Mouse (Mus musculus) adrenal gland, postnatal 36 days (tissue): Measurements from ENCODE around the gene Pdcd1lg2. TPM values are rescaled to one million over a fixed set of nuclear protein-coding genes. Genes with fewer than 3 reads are reported as not detected.

Source experiments
- DNase-seq, 2 experiments: peaks; one replicate each; pipeline ENCODE4 v3.0.0; 2021; ENCODE audit warnings: mixed read lengths in 1 of 2
- total RNA-seq, 2 experiments: library from RNA; stranded (reverse); gene quantifications; 2 replicates each; pipeline ENCODE4 v1.2.3; 2021

Pdcd1lg2 gene
- total RNA-seq, 2 experiments from 2014 or later = not detected

DNA sequence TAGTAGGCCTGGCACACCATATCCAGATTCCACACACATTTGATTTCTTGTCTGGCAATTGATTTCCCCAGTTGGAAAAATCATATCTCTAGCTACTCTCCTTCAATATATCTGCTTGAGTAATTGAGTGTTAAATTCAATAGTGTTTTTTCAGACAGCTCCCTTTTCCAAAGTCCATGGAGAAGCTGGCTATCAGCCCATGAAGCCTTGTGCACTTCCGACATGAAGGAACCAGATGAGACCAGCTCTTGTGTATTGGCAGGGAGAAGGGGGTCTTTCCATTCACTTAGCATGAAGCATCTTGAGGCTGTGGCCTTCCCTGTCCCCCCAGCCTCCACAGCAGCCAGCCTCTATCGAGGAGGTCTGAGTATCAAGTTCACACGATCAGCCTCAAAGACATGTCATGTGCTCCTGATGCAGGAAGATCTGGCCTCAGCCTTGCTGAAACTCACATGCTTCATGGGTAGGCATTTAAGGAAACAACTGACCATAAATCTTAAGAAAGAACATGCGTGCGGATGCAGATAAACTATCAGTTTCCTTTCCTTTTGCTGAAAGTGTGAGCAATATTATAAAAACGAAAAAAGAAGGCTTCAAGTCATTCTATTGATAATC is 88.2 kb downstream of the Pdcd1lg2 start:
- DNase-seq = no peak

DNA sequence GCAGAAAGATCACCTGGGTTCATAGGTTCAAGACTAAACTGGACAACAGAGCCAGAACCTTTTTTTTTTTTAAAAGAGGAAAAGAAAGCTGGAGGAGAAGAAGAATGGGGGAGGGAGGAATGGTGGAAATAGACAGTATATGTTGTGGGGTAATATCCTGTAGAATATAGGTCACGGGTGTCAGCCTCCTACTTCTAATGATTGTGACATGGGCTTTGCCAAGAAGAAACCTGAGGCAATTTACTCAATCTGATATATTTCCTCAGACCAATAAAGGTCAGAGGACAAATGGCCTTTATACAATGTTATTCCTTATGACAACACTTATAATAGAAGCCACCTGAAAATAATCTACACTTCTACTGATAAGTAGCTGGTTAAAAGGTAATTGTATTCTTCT is 89.6 kb downstream of the Pdcd1lg2 start:
- no peak for DNase-seq

DNA sequence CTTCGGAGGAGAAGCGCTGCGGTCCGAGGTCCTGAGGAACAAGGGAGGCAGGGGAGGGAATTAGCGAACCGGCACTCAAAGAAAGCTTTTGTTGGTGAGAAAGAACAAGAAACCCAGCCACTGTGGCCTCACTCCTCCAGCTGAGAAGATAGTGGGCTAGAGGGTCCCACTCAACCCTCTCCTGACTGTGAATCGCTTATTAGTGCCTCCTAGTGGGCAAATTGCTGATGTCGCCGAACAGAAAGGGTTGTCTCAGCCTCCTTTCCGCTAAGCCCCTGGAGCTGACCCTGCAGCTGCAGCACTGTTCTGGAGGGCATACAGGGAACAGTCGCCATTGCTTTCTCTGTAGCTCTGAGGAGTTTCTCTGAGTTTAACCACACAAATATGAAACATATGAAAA is 90.4 kb downstream of the Pdcd1lg2 start:
- DNase-seq = peak in 1 of 2 experiments; percentile 32

DNA sequence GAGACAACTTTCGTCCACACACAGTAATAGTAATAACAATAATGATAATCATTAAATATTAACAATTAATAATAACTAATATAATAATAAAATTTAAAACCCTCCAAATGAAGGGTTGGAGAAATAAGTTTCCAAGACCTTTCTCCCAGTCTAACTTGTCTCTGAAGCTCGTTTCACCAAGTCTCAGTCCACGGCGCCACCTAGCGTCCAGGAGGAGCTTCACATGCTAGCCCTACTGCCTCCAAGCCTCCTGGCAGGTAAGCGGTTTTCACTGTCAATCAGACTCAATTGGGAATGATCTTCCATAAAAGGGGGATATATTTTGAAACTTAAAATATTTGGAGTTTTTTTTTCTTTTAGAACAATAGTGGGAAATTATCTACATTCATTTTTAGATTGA is 90.8 kb downstream of the Pdcd1lg2 start:
- peak; percentile 87 to 90 for DNase-seq

DNA sequence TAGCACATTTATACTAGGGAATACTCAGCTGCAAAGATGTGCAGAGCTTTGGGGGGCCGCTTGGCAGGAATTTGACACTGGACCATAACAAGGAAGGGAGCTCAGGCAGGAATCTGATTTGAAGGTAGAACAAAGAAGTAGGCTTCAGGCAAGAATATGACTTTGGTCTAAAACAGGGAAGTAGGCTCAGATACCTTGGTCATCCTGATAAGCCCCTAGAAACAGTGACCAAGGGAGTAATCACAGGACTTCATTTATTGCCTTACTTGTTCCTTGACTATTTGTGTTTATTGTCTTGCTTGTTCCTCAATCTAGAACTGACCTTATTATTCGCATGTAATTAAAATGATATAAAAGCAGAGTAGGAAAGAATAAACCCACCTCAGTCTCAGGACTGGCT is 93.4 kb downstream of the Pdcd1lg2 start:
- no peak for DNase-seq

DNA sequence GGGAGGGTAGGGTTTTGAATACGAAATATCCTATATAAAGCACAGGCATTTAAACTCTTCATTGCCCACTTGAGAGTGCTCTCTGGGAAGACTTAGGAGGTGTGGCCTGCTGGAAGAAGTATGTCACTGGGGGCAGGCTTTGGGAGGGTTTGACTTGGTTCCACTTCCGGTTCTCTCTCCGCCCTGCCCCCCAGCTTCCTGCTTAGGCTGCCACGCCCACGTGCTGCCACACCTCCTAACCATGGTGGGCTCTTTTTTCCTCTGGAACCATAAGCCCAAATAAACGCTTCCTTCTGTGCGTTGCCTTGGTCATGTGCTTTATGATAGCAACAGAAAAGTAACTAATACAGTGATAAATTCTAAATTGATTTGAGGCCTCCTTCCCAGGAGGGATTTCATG is 94.9 kb downstream of the Pdcd1lg2 start:
- DNase-seq = no peak

DNA sequence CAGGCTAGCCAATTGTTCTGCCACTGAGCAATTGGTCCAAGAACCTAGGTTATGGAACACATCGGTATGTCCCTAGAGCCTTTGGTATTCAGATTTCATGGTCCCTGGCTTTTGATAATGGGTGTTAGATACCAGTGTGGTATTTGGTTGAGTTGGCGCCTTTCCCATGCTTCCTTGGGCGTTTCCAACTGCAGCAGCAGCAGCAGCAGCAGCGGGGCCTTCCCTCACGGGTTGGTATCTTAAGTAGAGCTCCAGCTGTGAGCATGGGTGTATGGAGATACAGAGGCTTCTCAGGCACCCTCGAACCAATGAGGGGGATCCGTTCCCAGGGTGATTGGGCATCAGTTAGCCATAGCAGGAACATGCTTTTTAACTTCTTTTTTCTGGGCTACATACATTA is 97.5 kb downstream of the Pdcd1lg2 start:
- DNase-seq = no peak

DNA sequence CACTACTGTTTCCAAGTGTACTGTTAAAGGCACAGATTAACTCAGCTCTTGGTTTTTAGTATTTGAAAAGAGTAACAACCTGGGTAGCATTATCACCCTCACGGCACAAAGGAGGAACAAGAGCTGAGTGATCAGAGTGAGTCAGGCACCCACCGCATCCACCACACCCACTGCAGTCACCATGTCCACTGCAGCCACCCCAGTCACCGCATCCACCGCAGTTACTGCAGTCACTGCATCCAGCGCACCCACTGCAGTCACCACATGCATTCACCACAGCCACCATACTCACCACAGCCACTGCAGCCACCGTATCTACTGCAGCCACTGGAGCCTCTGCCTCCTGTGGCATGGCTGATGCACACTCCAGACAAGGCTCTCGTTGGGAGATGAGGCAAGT is 99.1 kb downstream of the Pdcd1lg2 start:
- DNase-seq = no peak

DNA sequence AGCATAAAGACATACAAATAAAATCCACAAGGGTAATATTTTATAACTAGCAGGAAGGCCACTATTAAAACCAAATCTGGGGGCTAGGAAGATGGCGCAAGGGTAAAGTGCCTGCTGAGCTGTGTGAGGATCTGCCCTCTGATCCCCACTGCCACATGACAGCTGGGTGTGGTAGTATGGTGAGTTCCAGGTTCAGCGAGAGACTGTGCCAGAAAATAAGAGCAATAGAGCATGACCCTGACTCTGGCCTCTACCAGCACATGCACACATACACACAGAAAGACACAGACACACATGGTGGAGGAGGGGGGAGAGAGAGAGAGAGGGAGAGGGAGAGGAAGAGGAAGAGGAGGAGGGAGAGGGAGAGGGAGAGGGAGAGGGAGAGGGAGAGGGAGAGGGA is 101.1 kb downstream of the Pdcd1lg2 start:
- DNase-seq = no peak

DNA sequence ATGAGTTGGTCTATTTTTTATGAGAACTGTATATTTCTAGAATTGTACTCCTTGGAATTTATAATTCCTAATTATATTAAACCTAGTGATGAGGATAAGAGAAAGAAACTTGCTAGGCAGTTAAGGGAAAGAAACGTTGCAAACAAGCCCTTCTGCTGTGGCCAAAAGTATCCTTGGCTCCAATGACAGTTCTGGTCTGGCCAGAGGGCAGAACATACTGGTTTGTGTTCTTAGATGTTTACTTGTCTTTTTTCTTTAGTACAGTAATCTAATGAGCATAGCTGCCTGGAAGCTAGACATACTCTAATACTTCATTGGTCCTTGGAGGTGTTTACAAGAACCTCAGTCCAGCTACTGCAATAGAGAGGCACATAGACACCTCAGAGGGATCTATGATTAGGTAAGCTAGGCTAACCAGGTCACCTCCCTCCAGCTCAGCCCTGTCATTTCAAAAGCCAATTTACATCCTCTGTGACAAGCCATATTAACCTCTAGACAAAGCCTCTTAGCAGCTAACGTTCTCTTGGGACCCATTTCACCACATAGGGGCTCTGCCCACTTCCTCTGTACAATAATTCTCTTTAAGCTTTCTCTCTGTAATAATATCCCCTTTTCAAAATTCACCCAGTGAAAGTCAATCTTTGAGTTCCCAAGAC is 102.5 kb downstream of the Pdcd1lg2 start:
- DNase-seq = no peak

DNA sequence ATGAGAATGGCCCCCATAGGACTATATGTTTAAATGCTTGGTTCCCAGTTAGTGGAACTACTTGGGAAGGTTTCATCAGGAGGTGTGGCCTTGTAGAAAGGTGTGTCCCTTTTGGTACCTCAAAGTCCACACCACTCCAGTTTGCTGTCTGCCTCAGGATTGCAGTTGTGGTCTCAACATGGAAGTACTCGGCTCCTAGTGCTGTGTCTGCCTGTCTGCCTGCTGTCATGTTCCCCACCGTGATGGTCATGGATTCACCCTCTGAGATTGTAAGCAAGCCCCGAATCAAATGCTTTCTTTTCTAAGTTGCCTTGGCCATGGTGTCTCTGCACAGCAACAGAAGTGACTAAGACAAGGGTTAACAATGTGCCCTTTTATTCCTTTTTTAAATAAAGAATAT is 103.4 kb downstream of the Pdcd1lg2 start:
- no peak for DNase-seq

DNA sequence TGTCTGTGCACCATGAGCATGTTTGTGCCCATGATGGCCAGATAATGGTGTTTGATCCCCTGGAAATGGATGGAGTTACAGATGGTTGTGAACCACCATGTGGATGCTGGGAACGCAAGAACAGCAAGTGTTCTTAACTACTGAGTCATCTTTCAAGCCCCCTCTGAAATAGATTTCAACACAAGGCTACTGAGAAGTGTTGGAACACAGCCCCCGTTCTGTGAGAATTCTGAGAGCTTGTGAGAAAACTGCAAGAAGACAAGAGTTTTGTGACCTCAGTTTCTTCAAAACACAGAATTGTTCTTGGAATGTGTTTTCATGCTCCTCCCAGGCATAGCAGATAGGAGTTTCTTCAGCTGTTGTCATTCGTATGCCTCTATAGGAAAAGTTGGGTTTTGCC is 104.7 kb downstream of the Pdcd1lg2 start:
- no peak for DNase-seq

DNA sequence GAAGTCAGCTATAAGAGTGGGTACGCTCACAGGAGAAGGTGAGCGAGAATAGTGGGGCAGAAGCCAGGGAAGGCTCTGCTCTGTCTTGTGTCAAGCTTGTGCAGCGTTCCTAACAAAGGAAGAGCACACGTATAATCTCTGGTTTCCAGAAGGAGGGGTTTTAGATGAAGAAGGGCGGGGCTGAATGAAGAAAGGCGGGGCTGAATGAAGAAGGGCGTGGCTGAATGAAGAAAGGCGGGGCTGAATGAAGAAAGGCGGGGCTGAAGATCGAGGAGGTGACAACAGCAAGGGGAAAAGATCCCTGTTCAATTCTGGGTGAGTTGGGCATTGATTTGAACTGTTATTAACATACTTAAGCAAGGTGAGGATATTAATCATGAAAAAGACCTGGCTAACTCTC is 105.3 kb downstream of the Pdcd1lg2 start:
- no peak for DNase-seq

DNA sequence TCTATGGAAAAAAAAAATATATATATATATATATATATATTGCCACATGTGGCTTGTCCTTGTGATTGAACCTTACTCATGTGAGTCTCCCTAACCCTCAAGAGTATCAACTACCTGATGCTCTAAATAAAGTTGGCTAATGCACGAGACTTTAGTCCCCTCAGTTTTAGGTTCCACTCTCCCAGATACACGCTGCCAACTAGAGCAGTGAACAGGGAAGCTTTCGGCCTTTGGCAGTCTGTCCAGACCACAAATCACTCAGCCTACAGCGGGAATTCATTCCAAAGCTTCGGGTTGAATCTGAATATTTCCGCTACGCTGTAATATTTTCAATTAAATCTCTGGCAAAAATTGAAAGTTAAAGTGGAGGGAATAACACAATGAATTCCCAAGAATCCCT is 107.7 kb downstream of the Pdcd1lg2 start:
- peak in 1 of 2 experiments; percentile 18 for DNase-seq

DNA sequence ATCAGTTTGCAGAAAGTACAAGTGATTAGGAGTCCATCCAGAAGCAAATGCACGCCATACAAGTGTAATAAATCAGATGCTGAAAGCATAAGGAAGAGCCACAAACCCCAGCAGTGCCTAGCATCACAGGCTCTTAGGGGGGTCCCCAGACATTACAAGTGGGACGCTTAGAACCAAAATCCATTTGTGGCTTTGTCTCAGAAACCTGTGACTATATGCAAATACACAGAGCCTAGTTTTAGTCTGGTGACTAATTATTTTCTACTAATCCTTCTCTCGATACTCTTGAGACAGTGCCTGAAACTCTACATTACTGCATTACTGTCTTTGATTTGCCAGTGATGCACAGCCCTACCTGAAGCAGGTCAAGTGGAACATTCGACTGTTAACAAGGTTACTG is 108.2 kb downstream of the Pdcd1lg2 start:
- no peak for DNase-seq

Other genes with a start within 250 kb of the Pdcd1lg2 start
- gene Jak2, start 159.1 kb upstream of the Pdcd1lg2 start, total RNA-seq = 10 to 100 TPM; 16.1 to 24.2 TPM
- gene Insl6, start 85.6 kb upstream of the Pdcd1lg2 start, total RNA-seq = under 1 TPM; 0.76 to 0.82 TPM
- gene Rln1, start 76.2 kb upstream of the Pdcd1lg2 start, total RNA-seq = not detected
- 10 to 100 TPM; 42.5 to 55.5 TPM for gene Plgrkt, start 43.5 kb upstream of the Pdcd1lg2 start, total RNA-seq
- 1 to 10 TPM; 3.4 to 8.4 TPM for gene Cd274, start 43.5 kb upstream of the Pdcd1lg2 start, total RNA-seq
- gene Ric1, start 111.4 kb downstream of the Pdcd1lg2 start, total RNA-seq = 10 to 100 TPM; 32.5 to 33.9 TPM
- gene Ermp1, start 237.5 kb downstream of the Pdcd1lg2 start, total RNA-seq = 10 to 100 TPM; 54.2 to 60.9 TPM